Mouse (Mus musculus) kidney, postnatal 4 days (tissue): ENCODE data around the gene Ube2v1.

Experiments used
- DNase-seq, 2 experiments: peaks; one replicate each; pipeline ENCODE4 v3.0.0; 2021; ENCODE audit warnings: mixed read lengths in 2 of 2

The Ube2v1 gene

GRCm38 (mm10) chr2:167631591-167632448 lies at the start of gene Ube2v1:
Gene Ube2v1 (minus strand): TSS chr2:167632095.
- DNase-seq = peak; percentile 95 to 98

DNA sequence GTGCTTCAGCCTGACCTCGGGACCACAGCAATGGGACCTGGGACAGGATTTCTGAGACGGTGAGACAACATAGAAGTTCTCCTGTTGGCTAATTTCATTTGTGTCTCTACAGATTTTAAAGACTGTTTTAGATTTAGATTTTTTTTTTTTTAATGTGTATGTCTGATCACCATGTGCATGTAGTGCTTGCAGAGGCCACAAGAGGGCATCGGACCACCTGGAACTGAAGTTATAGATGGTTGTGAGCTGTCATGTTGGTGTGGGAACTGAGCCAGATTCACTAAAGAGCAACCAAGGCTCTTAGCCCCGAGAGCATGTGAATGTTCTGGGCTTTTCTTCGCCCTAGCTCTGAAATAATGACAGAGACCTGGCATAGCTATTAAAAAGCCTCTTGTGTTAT lies 48.8 kb upstream of the Ube2v1 start:
- peak; percentile 83 to 86 for DNase-seq

GRCm38 (mm10) chr2:167679902-167680430 lies 48.1 kb upstream of the Ube2v1 start:
- peak; percentile 89 to 90 for DNase-seq

- no peak for DNase-seq
Measured at GRCm38 (mm10) chr2:167678600-167678999, 46.7 kb upstream of the Ube2v1 start.

DNA sequence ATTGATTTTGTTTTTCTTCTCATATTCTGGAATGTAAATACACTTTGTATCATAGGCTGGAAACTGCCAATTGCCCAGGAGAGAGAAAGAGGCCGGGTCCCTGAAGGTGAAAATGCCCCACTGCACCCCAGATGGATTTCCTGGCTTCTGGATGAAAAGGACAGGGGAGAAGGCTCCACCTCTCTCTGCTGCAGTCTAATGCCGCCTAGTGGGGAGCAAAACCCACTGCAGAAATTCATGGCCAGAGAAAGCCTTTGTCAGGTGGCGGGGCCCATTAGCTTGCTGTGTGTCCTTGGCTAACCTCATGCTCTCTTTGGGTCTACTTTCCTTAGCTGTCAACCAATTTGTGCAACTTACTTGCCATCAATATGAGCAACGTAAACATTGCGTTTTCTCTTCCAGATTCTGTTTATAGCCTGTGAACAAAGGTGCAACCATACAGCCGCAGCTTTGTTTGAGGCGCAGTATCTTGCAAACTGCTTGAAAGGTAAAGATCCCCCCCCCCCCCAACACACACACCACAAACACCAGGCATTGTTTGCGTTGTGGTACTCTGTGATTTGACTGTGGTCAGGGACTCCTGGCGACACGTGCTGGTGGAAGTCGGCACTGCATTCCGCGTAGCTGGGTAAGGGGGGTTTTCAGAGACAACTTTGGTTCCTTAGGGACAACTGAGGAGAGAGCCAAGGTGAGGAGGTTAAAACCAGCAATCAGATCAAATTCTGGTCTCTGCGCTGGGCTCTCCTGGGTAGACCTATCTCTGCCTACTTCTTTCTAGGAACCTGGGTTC lies 43.4 kb upstream of the Ube2v1 start:
- DNase-seq = peak; percentile 63 to 71

- DNase-seq = peak; percentile 57 to 69
Measured at GRCm38 (mm10) chr2:167672212-167672685, 40.4 kb upstream of the Ube2v1 start.

- DNase-seq = peak in 1 of 2 experiments; percentile 52
Measured at GRCm38 (mm10) chr2:167671101-167671633, 39.3 kb upstream of the Ube2v1 start.

DNA sequence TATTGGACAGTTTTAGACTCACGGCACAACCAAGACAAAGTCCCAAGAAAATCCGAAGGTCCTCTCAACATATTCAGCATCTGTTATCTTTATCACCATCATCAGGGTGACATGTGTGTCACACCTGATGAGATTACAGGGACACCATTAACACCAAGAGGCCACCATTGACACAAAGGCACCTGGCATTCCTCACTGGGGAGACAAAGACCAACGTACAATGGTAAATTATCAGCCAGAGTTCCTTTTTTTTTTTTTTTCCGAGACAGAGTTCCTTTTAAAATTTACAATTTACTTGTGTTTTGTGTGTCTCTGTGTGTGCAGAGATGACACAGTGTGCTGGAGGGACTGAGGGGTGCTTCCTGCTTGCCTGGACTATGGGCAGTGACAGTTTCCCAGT lies 37.5 kb upstream of the Ube2v1 start:
- DNase-seq = no peak

GRCm38 (mm10) chr2:167668426-167668825 lies 36.5 kb upstream of the Ube2v1 start:
- DNase-seq = peak in 1 of 2 experiments; percentile 54

GRCm38 (mm10) chr2:167665972-167666713 lies 34.2 kb upstream of the Ube2v1 start:
- peak in 1 of 2 experiments; percentile 37 for DNase-seq

DNA sequence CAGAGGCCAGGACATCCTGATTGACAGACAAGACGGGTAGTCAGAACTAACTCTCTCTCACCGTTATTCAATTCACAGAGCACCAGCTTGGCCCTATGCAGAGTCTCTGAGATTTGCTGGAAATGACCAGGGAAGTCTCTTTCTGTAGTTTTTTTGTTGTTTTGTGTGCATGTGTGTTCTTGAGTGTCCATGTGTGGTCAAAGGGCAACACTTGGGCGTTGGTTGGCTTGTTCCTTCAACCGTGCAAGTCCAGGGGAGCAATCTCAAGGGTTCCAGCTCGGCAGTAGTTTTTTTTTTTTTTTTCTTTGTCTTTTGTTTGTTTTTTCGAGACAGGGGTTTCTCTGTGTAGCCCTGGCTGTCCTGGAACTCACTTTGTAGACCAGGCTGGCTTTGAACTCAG lies 30.8 kb upstream of the Ube2v1 start:
- no peak for DNase-seq

GRCm38 (mm10) chr2:167661270-167662203 lies 29.6 kb upstream of the Ube2v1 start, which contains the start of gene Gm20431:
Gene Gm20431 (minus strand): TSS chr2:167661496.
- DNase-seq = peak; percentile 97 to 99

DNA sequence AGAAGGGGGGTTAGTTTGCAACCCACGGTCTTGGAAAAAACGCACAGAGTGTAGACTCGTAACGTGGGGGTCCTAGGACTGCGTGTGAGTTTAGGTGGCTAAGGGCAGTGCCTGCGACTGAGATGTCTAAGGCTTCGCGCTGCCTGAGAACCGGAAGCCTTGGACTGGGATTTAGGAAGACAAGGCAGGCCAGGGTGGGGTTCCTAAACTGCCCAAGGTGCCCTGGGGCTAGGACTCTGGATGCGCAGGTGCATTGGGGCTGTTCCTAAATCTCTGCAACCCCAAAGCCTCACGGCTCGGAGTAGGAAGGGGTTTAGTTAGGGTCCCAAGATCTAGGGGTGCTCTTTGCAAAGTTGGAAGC lies 28.7 kb upstream of the Ube2v1 start:
- peak; percentile 47 to 60 for DNase-seq

DNA sequence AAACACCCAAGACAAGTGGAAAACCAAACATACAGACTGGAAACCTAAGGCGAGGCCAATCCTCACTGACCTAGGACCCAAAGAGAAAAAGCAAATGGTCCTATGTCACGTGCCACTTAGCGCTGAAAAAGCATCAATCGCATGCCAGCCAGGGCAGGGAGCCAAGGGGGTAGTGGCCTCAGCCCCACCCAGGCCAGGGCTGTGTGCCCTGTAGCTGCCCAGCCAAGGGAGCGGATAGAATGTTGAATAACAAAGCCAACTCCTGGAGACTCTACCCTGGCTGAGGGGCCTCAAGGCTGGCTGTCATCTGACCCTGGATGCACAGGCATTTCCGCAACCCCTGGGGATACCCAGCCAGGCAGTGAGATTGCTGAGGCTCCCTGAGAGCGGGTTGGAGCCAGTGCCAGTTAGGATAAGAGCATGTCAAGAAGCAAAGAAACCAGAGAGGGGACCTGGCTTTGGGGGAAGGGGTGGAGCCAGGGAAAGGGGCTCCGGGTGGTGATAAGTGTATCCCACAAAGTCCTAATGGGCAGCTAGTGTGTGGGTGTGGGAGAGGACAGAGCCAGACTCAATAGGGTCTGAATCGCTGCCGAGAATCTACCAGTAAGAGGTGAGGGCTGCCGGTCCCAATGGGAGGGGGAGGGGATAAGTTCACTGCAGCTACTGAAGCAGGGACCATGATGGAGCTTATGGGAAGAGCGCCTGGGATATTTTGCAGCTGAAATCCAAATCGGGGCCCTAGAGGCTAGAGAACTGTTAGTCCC lies 28.1 kb upstream of the Ube2v1 start:
- DNase-seq = peak; percentile 68 to 77

DNA sequence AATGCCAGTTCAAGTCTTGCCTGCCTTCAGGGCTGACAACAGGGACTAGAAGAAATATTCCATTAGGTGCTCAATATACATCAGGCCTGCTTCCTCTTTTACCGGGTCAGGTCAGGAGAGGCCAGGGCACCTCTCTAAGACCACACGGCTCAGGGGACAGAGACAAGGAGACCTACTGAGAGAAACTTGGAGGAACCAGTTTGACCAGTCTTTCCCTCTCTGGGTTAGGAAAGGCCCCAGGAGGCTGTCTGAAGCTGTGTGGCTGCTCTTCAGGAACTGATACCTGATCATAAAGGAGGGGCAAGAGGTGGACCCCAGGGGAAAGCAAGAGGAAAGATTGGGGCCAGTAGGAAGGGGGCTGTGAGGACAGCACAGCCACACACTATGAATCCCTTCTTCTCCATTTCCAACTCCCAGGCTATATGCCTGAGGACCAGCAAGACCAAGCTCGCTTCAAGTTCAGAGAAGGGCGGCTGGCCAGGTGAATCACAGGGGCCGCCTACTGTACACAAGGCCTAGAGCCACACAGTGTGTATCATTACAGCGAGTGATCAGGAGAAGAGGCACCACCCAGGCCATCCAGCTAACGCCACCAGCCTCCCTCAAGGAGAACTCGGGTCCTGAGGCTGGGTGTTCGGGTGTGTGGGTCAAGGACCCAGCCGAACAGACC lies 27.4 kb upstream of the Ube2v1 start:
- DNase-seq = no peak

DNA sequence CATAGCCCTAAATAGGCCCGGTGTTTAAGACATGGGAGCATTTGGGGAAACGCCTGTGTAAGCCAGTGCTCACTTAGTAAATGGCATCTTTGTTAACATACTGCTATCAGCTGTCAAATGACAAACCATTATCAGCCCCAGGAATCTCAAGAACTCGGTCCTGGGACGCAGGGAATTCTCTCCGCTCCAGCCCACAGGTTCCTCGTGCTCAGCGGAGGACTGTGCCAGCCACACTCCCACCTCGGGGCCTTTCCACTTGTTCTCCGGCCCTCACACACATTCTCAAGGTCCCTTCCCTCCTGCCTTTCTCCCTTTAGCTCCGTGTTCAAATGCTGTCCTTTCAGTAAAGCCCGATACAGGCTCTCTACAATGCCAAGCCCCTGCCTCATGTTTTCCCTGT lies 26.8 kb upstream of the Ube2v1 start:
- DNase-seq = peak in 1 of 2 experiments; percentile 32

DNA sequence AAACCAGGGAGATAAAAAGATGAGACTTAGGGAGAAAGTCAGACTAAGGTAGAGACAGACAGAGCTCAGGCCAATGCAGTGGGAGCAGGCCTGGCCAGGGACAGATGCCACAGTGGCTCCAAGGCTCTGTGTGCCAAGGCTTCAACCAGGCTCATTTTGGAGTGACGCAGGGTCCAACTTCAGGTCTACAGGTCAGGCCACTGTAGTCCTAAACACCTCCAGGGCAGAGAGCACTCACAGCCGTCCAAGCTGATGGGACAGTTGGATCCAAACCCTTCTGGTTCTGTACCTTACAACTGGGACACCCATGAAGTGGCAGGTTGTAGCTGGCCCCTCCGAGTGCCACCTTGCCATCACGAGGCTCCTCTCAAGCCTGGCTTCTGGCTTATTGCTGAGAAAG lies 26.1 kb upstream of the Ube2v1 start:
- DNase-seq = no peak

GRCm38 (mm10) chr2:167656629-167657478 lies 25.0 kb upstream of the Ube2v1 start:
- peak; percentile 41 to 62 for DNase-seq
